Mouse (Mus musculus): ENCODE data around the gene Lrrtm1. TPM values are rescaled to one million over a fixed set of nuclear protein-coding genes. Genes with fewer than 3 reads are reported as not detected.
A peak's percentile ranks its signal among the peaks of the same experiment; 100 is the strongest.

Gene Lrrtm1
- polyA plus RNA-seq (2014; fragmentation: Nextera tagmentation; extraction: Ambion mirVana): 5.4 and 6.5 TPM in 2 replicates

DNA sequence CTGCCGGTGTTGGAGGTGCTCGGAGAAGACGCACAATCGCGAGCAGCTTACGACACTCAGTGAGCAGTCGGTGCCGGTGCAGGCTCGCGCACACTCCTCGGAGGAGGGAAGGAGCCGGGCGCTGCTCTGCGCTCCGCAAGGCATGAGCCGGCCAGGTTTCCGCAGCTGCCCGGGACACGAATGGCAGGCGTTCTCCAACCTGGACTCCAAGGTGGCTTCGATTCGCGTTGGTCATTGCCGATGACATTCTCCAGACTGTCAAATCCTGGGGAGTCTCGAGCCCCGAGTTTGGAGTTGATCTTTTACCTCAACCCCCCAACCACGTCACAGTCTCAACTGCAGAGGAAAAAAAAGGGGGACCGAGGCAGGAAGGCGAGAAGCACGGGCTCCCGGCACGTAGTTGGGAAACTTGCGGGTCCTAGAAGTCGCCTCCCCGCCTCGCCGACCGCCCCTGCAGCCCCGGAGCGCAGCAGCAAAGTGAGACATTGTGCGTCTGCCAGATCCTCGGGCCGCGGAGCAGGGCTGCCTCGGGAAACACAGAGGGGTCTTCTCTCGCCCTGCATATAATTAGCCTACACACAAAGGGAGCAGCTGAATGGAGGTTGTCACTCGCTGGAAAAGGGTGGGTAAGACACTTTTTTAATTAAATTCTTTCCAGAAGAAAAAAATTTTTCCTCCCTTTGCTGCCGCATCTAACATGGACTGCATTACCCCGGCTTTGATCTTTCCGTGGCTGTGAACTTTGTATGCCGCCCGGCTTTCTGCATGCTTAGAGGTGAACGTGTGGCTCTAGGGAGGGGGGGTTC is at the start of gene Lrrtm1:
Gene Lrrtm1 (plus strand): TSS at position 89 of the 806 bp plus-strand sequence.
- no peaks in the 10 kb centered on the region; the same call in 1 of the 2 replicates for H3K4me1 ChIP-seq (replicated peaks; ENCODE audit: control insufficient read depth, insufficient read depth, low read length)
- H3K9me3 ChIP-seq (ENCODE audit: control insufficient read depth, low read length): no peaks in the 10 kb centered on the region
- peak within 1 kb of the TSS; percentile 32 for H3K9ac ChIP-seq (ENCODE audit: low read length)
- under 1% methylated on average over 53 of the region's 53 CpGs for WGBS
- no peaks in the 10 kb centered on the region for H3K36me3 ChIP-seq (ENCODE audit: control insufficient read depth, insufficient read depth, low read length)
- H3K27me3 ChIP-seq (replicated peaks; ENCODE audit: control insufficient read depth, insufficient read depth, low read length): peaks cover 44% of the 10 kb centered on the region
- H3K4me2 ChIP-seq (ENCODE audit: low read length): peak within 1 kb of the TSS; percentile 82
- DNase-seq (ENCODE audit: low spot score) (peak; percentile 76), ATAC-seq (replicated peaks; ENCODE audit: low FRiP score, low TSS enrichment, low read depth) (peak; percentile 73; the same call in 1 of the 2 replicates)
- H3K27ac ChIP-seq (ENCODE audit: low read depth): no peak within 1 kb of the TSS
- peak within 1 kb of the TSS; percentile 37 for H3K4me3 ChIP-seq (ENCODE audit: low read depth, low read length)

DNA sequence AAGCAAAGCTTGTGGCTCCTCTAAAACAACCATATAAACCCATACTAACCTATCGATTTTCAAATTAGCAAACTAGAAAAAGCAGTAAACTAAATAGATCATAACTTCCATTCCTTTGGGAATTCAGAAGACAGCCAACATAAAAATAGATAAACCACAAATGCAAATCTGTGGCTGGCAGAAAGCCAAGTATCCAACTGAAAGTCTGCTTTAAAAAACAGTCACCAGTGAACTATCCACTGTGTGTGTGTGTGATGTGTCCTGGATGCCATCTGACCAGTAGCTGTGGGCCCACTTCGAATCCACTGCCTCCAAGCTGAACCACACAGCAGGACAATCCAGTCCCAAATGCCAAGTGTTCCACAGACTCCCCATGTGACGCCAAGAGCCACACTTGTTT is 45.8 kb upstream of the Lrrtm1 start:
- no peak overlapping the region for H3K4me2 ChIP-seq (ENCODE audit: low read length)
- H3K9ac ChIP-seq (ENCODE audit: low read length): no peak overlapping the region
- no peaks in the 10 kb centered on the region for H3K36me3 ChIP-seq (ENCODE audit: control insufficient read depth, insufficient read depth, low read length)
- 91% methylated on average over 3 of the region's 3 CpGs for WGBS
- no peak for DNase-seq (ENCODE audit: low spot score)
- H3K27me3 ChIP-seq (replicated peaks; ENCODE audit: control insufficient read depth, insufficient read depth, low read length): no peaks in the 10 kb centered on the region
- H3K4me3 ChIP-seq (ENCODE audit: low read depth, low read length): no peak overlapping the region
- H3K4me1 ChIP-seq (replicated peaks; ENCODE audit: control insufficient read depth, insufficient read depth, low read length): no peaks in the 10 kb centered on the region
- no peak overlapping the region for H3K27ac ChIP-seq (ENCODE audit: low read depth)
- ATAC-seq (replicated peaks; ENCODE audit: low FRiP score, low TSS enrichment, low read depth): no peak
- no peaks in the 10 kb centered on the region for H3K9me3 ChIP-seq (ENCODE audit: control insufficient read depth, low read length)

DNA sequence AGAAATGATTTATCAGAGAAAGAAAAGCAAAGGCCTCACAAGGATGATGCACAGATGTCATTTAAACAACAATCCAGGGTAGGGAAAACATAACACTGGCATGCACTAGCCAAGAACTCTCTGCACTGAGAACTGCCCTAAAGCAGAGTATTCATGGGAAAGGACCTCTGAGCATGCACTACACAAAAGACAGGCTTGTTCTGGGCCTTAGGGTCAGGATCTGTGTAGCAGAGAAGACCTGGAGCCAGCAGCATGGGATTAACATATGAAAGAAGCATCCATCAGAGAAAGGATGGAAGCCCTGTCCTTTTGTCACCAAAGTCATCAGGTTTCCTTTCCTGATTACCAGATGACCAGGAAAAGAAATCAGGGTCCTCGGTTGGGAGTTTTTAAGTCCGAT is 43.1 kb upstream of the Lrrtm1 start:
- Histone ChIP-seq H3K9me3 (ENCODE audit: control insufficient read depth, low read length) (no peaks in the 10 kb centered on the region), H3K9ac (ENCODE audit: low read length) (no peak overlapping the region), H3K4me3 (ENCODE audit: low read depth, low read length) (no peak overlapping the region), H3K27ac (ENCODE audit: low read depth) (no peak overlapping the region), H3K36me3 (ENCODE audit: control insufficient read depth, insufficient read depth, low read length) (no peaks in the 10 kb centered on the region), H3K4me1 (replicated peaks; ENCODE audit: control insufficient read depth, insufficient read depth, low read length) (no peaks in the 10 kb centered on the region), H3K4me2 (ENCODE audit: low read length) (no peak overlapping the region), H3K27me3 (replicated peaks; ENCODE audit: control insufficient read depth, insufficient read depth, low read length) (no peaks in the 10 kb centered on the region)
- ATAC-seq (replicated peaks; ENCODE audit: low FRiP score, low TSS enrichment, low read depth) (no peak), DNase-seq (ENCODE audit: low spot score) (no peak)
- WGBS: 86% methylated on average over 2 of the region's 2 CpGs

DNA sequence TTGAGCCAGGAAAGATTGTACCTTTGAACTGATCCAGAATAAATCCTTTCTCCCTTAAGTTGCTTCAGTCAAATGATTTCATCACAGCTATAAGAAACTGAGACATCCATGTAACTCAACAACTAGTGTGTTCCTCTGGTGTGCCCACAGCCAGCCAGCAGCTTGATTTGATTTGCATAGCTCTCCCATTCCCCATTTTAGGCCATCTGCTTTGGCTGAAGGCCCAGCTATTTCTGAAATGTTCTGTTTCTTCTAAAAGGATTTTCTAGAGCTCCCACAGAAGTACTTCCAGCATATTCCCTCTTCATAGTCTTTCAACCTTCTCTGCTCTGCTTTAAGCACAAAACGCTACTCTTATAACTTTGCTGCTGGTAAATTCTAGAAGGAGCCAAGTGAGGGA is 33.3 kb upstream of the Lrrtm1 start:
- Histone ChIP-seq H3K4me3 (ENCODE audit: low read depth, low read length) (no peak overlapping the region), H3K36me3 (ENCODE audit: control insufficient read depth, insufficient read depth, low read length) (no peaks in the 10 kb centered on the region), H3K27ac (ENCODE audit: low read depth) (no peak overlapping the region), H3K4me2 (ENCODE audit: low read length) (no peak overlapping the region), H3K9ac (ENCODE audit: low read length) (no peak overlapping the region), H3K27me3 (replicated peaks; ENCODE audit: control insufficient read depth, insufficient read depth, low read length) (no peaks in the 10 kb centered on the region), H3K4me1 (replicated peaks; ENCODE audit: control insufficient read depth, insufficient read depth, low read length) (no peaks in the 10 kb centered on the region), H3K9me3 (ENCODE audit: control insufficient read depth, low read length) (no peaks in the 10 kb centered on the region)
- DNase-seq (ENCODE audit: low spot score): no peak
- ATAC-seq (replicated peaks; ENCODE audit: low FRiP score, low TSS enrichment, low read depth): no peak
- 83% methylated on average over 1 of the region's 1 CpGs for whole genome bisulfite sequencing

DNA sequence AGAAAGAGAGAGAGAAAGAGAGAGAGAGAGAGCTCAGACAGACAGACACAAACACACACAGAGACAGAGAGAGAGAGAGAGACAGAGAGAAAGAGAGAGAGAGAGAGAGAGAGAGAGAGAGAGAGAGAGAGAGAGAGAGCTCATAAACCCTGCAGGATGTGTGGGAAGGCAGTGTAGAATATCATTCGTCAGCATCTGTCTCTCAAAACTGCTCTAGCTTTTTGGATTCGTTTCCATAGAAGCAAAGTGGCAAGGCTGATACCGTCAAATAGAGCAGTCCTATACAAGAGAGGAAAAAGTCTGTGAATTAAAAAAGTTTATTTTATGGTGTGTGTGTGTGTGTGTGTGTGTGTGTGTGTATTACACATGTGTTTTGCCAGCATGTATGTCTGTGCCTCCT is 32.6 kb upstream of the Lrrtm1 start:
- 54% methylated on average over 3 of the region's 3 CpGs for WGBS
- Histone ChIP-seq H3K36me3 (ENCODE audit: control insufficient read depth, insufficient read depth, low read length) (no peaks in the 10 kb centered on the region), H3K27me3 (replicated peaks; ENCODE audit: control insufficient read depth, insufficient read depth, low read length) (no peaks in the 10 kb centered on the region), H3K4me1 (replicated peaks; ENCODE audit: control insufficient read depth, insufficient read depth, low read length) (no peaks in the 10 kb centered on the region), H3K9ac (ENCODE audit: low read length) (no peak overlapping the region), H3K27ac (ENCODE audit: low read depth) (no peak overlapping the region), H3K9me3 (ENCODE audit: control insufficient read depth, low read length) (no peaks in the 10 kb centered on the region), H3K4me2 (ENCODE audit: low read length) (no peak overlapping the region), H3K4me3 (ENCODE audit: low read depth, low read length) (no peak overlapping the region)
- no peak for ATAC-seq (replicated peaks; ENCODE audit: low FRiP score, low TSS enrichment, low read depth)
- DNase-seq (ENCODE audit: low spot score): no peak

- Histone ChIP-seq H3K27ac (ENCODE audit: low read depth) (no peak overlapping the region), H3K36me3 (ENCODE audit: control insufficient read depth, insufficient read depth, low read length) (no peaks in the 10 kb centered on the region), H3K4me1 (replicated peaks; ENCODE audit: control insufficient read depth, insufficient read depth, low read length) (no peaks in the 10 kb centered on the region), H3K4me2 (ENCODE audit: low read length) (no peak overlapping the region), H3K9me3 (ENCODE audit: control insufficient read depth, low read length) (no peaks in the 10 kb centered on the region), H3K4me3 (ENCODE audit: low read depth, low read length) (no peak overlapping the region), H3K9ac (ENCODE audit: low read length) (no peak overlapping the region), H3K27me3 (replicated peaks; ENCODE audit: control insufficient read depth, insufficient read depth, low read length) (no peaks in the 10 kb centered on the region)
- DNase-seq (ENCODE audit: low spot score) (no peak), ATAC-seq (replicated peaks; ENCODE audit: low FRiP score, low TSS enrichment, low read depth) (no peak)
- 4% methylated on average over 3 of the region's 3 CpGs for WGBS
Observed at GRCm38 (mm10) chr6:77213757-77214409, 28.6 kb upstream of the Lrrtm1 start.

DNA sequence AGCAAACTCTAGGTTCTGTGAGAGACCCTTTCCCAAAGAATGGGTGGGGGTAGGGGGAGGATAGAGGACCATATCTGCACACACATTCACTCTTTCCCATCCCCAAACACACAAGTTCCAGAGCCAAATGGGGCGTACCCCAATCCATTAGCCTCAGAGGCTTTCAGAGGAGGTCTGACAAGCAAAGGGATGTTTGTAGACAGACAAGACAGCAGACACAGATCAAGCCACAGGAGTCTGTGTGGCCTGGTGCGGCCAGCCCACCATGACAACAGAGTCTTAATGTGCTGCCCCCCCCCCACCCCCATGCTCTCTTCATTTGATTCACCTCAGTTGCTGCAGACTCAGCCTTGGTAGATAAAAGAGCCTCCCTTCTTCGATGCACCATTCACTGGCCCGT is 27.2 kb upstream of the Lrrtm1 start:
- Histone ChIP-seq H3K4me1 (replicated peaks; ENCODE audit: control insufficient read depth, insufficient read depth, low read length) (no peaks in the 10 kb centered on the region), H3K27ac (ENCODE audit: low read depth) (no peak overlapping the region), H3K4me3 (ENCODE audit: low read depth, low read length) (no peak overlapping the region), H3K4me2 (ENCODE audit: low read length) (no peak overlapping the region), H3K9ac (ENCODE audit: low read length) (no peak overlapping the region), H3K36me3 (ENCODE audit: control insufficient read depth, insufficient read depth, low read length) (no peaks in the 10 kb centered on the region), H3K9me3 (ENCODE audit: control insufficient read depth, low read length) (no peaks in the 10 kb centered on the region), H3K27me3 (replicated peaks; ENCODE audit: control insufficient read depth, insufficient read depth, low read length) (no peaks in the 10 kb centered on the region)
- DNase-seq (ENCODE audit: low spot score) (no peak), ATAC-seq (replicated peaks; ENCODE audit: low FRiP score, low TSS enrichment, low read depth) (no peak)
- 53% methylated on average over 4 of the region's 4 CpGs for WGBS

DNA sequence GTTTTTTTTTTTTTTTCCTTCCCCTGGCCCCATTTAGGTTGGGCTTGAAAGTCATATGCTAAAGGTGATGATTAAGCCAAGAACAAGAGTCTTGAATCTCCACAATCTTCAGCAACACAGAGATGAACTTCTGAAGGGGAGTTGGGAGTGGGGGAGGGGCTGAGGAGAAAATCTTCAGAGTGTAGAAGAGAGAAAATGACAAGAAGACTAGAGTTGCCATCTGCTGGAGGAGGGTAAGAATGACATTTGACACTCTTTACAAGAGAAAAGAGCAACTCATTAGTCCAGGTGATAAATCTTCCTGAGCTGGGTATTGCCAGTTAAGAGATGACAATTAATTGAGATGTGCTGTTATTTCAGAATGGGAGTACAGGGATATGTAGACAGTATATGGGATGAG is 23.6 kb upstream of the Lrrtm1 start:
- no peak overlapping the region for H3K4me3 ChIP-seq (ENCODE audit: low read depth, low read length)
- H3K27ac ChIP-seq (ENCODE audit: low read depth): no peak overlapping the region
- no peaks in the 10 kb centered on the region for H3K9me3 ChIP-seq (ENCODE audit: control insufficient read depth, low read length)
- no peak overlapping the region for H3K9ac ChIP-seq (ENCODE audit: low read length)
- H3K27me3 ChIP-seq (replicated peaks; ENCODE audit: control insufficient read depth, insufficient read depth, low read length): no peaks in the 10 kb centered on the region
- no peak for DNase-seq (ENCODE audit: low spot score)
- no peaks in the 10 kb centered on the region for H3K4me1 ChIP-seq (replicated peaks; ENCODE audit: control insufficient read depth, insufficient read depth, low read length)
- no peak for ATAC-seq (replicated peaks; ENCODE audit: low FRiP score, low TSS enrichment, low read depth)
- H3K36me3 ChIP-seq (ENCODE audit: control insufficient read depth, insufficient read depth, low read length): no peaks in the 10 kb centered on the region
- H3K4me2 ChIP-seq (ENCODE audit: low read length): no peak overlapping the region

- H3K9me3 ChIP-seq (ENCODE audit: control insufficient read depth, low read length): no peaks in the 10 kb centered on the region
- DNase-seq (ENCODE audit: low spot score) (no peak), ATAC-seq (replicated peaks; ENCODE audit: low FRiP score, low TSS enrichment, low read depth) (no peak)
- H3K4me3 ChIP-seq (ENCODE audit: low read depth, low read length): no peak overlapping the region
- H3K27me3 ChIP-seq (replicated peaks; ENCODE audit: control insufficient read depth, insufficient read depth, low read length): no peaks in the 10 kb centered on the region
- H3K4me1 ChIP-seq (replicated peaks; ENCODE audit: control insufficient read depth, insufficient read depth, low read length): no peaks in the 10 kb centered on the region
- H3K9ac ChIP-seq (ENCODE audit: low read length): no peak overlapping the region
- no peak overlapping the region for H3K27ac ChIP-seq (ENCODE audit: low read depth)
- 80% methylated on average over 4 of the region's 4 CpGs for WGBS
- H3K4me2 ChIP-seq (ENCODE audit: low read length): no peak overlapping the region
- no peaks in the 10 kb centered on the region for H3K36me3 ChIP-seq (ENCODE audit: control insufficient read depth, insufficient read depth, low read length)
Observed at GRCm38 (mm10) chr6:77220776-77221175, 21.7 kb upstream of the Lrrtm1 start.
